Mouse (Mus musculus) megakaryocyte, embryonic 14.5 days (primary cell): ENCODE measurements around the gene Polr1d.

Experiments used
- FLI1 ChIP-seq: IDR thresholded peaks from 2 replicates; pipeline ENCODE4 v1.6.1; 2012; ENCODE audit warnings: low read length, inconsistent platforms, mixed read lengths
- GATA1 ChIP-seq: IDR thresholded peaks from 3 replicates; pipeline ENCODE4 v1.6.1; 2012; ENCODE audit warnings: mixed read lengths, low read length, inconsistent platforms, borderline replicate concordance

- no peak for TF ChIP-seq GATA1
- no peak for TF ChIP-seq FLI1
Observed at GRCm38 (mm10) chr5:147155449-147156133, 78.7 kb downstream of the Polr1d start.
